Mouse (Mus musculus) lung, postnatal 0 days (tissue): ENCODE measurements at regions not wholly inside any gene's neighbourhood (a gene's known extent, or its start where the extent isn't known, plus 50 kb on each side); places are given as distances from the start of the nearest gene placed in this dataset.
"Not testable (repeated sequence)": the region's sequence is repeated elsewhere in the genome, so short reads cannot be mapped to it uniquely, and the experiment has no call there.

Experiments used
- ATAC-seq: fragments of 200-750 bp; cut with Nextera tagmentation; 2 replicates; pipeline ENCODE4 v1.8.0; 2017; ENCODE audit warnings: moderate library complexity
- DNase-seq: peaks from one replicate; pipeline ENCODE4 v3.0.0-alpha.2; 2016; ENCODE audit warnings: low spot score
- H3K27ac ChIP-seq: fragments of 300-500 bp; sonication (generic); 2 replicates; pipeline ENCODE4 v1.5.1; 2014; ENCODE audit warnings: antibody characterized with exemption, mild to moderate bottlenecking, low read length, mixed read lengths
- H3K27me3 ChIP-seq: fragments of 300-500 bp; sonication (generic); replicated peaks from 2 replicates; pipeline ENCODE4 v1.6.1; 2014; ENCODE audit warnings: low read length, mixed read lengths; ENCODE audit not compliant: insufficient read depth
- H3K36me3 ChIP-seq: fragments of 300-500 bp; sonication (generic); 2 replicates; pipeline ENCODE4 v1.6.1; 2014; ENCODE audit warnings: low read length, mixed read lengths; ENCODE audit not compliant: insufficient read depth
- H3K4me1 ChIP-seq: fragments of 300-500 bp; sonication (generic); 2 replicates; pipeline ENCODE4 v1.6.1; 2014; ENCODE audit warnings: antibody characterized with exemption, low read depth, low read length, mixed read lengths; ENCODE audit not compliant: insufficient read depth
- H3K4me2 ChIP-seq: fragments of 300-500 bp; sonication (generic); replicated peaks from 2 replicates; pipeline ENCODE4 v1.6.1; 2014; ENCODE audit warnings: low read depth, mild to moderate bottlenecking, low read length, moderate library complexity, mixed read lengths
- H3K4me3 ChIP-seq: fragments of 300-500 bp; sonication (generic); 2 replicates; pipeline ENCODE4 v1.5.1; 2014; ENCODE audit warnings: low read depth, low read length
- H3K9ac ChIP-seq: fragments of 300-500 bp; sonication (generic); replicated peaks from 2 replicates; pipeline ENCODE4 v1.6.1; 2014; ENCODE audit warnings: low read depth, mild to moderate bottlenecking
- H3K9me3 ChIP-seq: fragments of 300-500 bp; sonication (generic); 2 replicates; pipeline ENCODE4 v1.6.1; 2016; ENCODE audit warnings: low read length, mixed read lengths
- CTCF ChIP-seq: IDR thresholded peaks from 2 replicates; pipeline ENCODE4 v1.5.1; 2016; ENCODE audit warnings: antibody characterized with exemption, mild to moderate bottlenecking
- EP300 ChIP-seq: IDR thresholded peaks from 2 replicates; pipeline ENCODE4 v1.6.1; 2016; ENCODE audit warnings: antibody characterized with exemption, mild to moderate bottlenecking, control low read depth
- WGBS: fragments of 180-500 bp; shearing (Covaris S2); extraction: QIAGEN DNeasy Blood & Tissue Kit; methylation state at CpG from one replicate; pipeline ENCODE4 v1.1.7; 2014; 5-methylcytosine and 5-hydroxymethylcytosine counted together

DNA sequence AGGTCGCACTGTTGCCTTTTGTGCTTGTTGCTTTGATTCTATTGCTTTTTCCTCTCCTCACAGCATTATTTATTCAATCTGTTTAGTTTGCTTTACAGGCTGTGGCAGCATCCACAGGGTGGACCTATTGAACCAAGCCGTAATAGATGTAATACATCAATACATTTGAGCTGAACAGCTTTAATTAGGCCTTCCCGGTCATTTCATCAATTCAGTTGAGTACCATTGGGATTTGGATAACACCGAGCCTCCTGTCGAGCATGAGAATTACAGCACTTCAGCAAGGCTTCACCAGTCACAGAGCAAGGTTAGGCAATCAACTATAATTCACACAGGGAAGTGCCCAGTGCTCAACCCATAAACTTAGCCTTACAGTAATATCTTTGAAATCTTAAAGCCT lies 1701.8 kb downstream of the Olfm4 start:
- Histone ChIP-seq H3K4me3 (no peak overlapping the region), H3K36me3 (no peaks in the 10 kb centered on the region), H3K27ac (no peak overlapping the region), H3K9ac (no peak overlapping the region), H3K9me3 (no peaks in the 10 kb centered on the region), H3K4me2 (no peak overlapping the region), H3K4me1 (no peaks in the 10 kb centered on the region), H3K27me3 (no peaks in the 10 kb centered on the region)
- ATAC-seq (no peak), DNase-seq (no peak)
- 76% methylated on average over 5 of the region's 5 CpGs for WGBS
- TF ChIP-seq CTCF (no peak), EP300 (no peak)

DNA sequence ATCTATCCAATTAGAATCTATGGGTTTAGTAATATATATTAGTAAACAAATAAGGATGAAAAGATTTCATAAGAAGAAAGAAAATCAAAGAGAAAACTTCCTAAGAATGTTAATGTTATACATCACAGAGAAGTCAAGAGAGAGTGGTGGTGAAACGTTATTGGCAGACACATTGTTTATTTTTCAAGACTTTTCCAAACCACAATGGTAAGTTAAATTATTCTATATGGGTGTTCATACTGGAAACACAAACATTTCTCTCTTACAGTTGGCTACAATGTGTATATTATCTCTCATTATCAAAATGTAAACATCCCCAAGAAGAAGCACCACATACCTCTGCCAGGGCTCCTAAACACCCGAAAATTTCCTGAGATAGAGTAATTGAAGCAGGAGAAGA lies 1708.4 kb downstream of the Olfm4 start:
- not testable (repeated sequence) for DNase-seq, H3K9ac ChIP-seq, ATAC-seq, H3K4me2 ChIP-seq, H3K4me3 ChIP-seq, H3K27me3 ChIP-seq, H3K36me3 ChIP-seq, H3K9me3 ChIP-seq, H3K27ac ChIP-seq, H3K4me1 ChIP-seq
- no CpG with 5 or more reads among the region's 2 CpGs for WGBS

DNA sequence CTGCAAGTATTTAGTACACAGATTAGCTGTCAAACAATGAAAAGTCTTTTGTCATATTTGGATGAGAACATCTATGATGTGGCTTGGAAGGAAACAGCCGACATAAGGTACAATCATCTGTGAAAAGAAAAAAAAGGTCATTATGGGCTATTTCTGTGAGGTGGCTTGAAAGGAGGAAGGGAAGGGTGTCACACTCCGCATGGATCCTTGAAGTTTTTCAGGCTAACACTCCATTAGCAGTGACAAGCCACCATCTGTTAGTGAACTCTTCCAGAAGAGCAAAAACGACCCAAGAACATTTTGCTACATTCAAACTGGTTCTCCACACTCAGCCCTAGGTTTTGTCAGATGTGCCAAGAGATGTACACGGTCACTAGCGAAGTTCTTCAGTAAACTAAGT lies 1732.2 kb downstream of the Olfm4 start:
- ATAC-seq, result peak; percentile 57; the same call in 1 of the 2 replicates

More for the DNA sequence above, 1732.2 kb downstream of the Olfm4 start:
- no peak for TF ChIP-seq CTCF
- TF ChIP-seq EP300, result no peak
- Histone ChIP-seq H3K36me3 (no peaks in the 10 kb centered on the region), H3K4me1 (no peaks in the 10 kb centered on the region), H3K9ac (no peak overlapping the region), H3K4me2 (no peak overlapping the region), H3K27me3 (no peaks in the 10 kb centered on the region), H3K27ac (no peak overlapping the region), H3K4me3 (no peak overlapping the region), H3K9me3 (no peaks in the 10 kb centered on the region)
- peak; percentile 48 for DNase-seq
- WGBS, result 44% methylated on average over 5 of the region's 5 CpGs
